Mouse (Mus musculus) left cerebral cortex, adult 2 months (tissue): ENCODE results near the gene Susd2. TPM values are rescaled to one million over a fixed set of nuclear protein-coding genes. Genes with fewer than 3 reads are reported as not detected.
A peak's percentile ranks its signal among the peaks of the same experiment; 100 is the strongest.

Experiments
- DNase-seq, 2 experiments: peaks; one replicate each; pipeline ENCODE4 v3.0.0; 2021 to 2022; ENCODE audit warnings: low spot score in 2 of 2, mixed read lengths in 1 of 2; ENCODE audit errors: extremely low spot score in 1 of 2
- H3K27ac ChIP-seq: fragments of 200-600 bp; 2 replicates; pipeline ENCODE4 v1.8.1; 2022
- H3K4me3 ChIP-seq: fragments of 200-600 bp; 2 replicates; pipeline ENCODE4 v1.8.1; 2022
- CTCF ChIP-seq: fragments of 200-600 bp; IDR thresholded peaks from 2 replicates; pipeline ENCODE4 v1.8.1; 2022; ENCODE audit warnings: antibody characterized with exemption, mild to moderate bottlenecking, moderate library complexity
- intact Hi-C: fragments of 180-260 bp; cut with DNase I; formaldehyde crosslinking; loops from one replicate; pipeline ENCODE4 v1.15.1; 2025
- total RNA-seq, 2 experiments: library from RNA; stranded (reverse); gene quantifications; 2 replicates each; pipeline ENCODE4 v1.2.3; 2021

Gene Susd2
- total RNA-seq, 2 experiments from 2014 or later, result 8.4 to 8.9 TPM

DNA sequence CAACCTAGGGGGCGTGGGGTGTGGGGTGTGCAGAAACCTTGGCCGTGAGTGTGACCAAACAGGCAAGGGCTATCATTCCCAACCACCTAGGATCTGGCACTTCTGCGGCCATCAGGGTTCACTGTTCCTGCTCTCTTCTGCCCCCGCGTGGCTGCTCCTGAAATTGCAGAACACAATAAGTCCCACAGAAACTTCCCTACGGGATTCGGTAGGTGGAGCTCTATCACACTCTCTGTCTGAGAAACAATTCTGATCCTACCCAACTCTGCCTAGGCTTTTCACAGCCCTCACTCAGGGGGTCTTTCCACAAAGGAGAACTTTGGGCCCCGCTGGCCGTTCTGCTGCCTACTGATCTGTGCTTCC lies 8.1 kb downstream of the Susd2 start:
- Histone ChIP-seq H3K4me3 (no peak overlapping the region), H3K27ac (no peak overlapping the region)
- intact Hi-C loops, result loop anchor here (1.0 to 5.0 kb wide), 3 partner anchors 49 to 217 kb away; no protein-coding TSS in a partner anchor
- DNase-seq, result peak; percentile 83 to 86
- no peak; the same call in none of the 2 replicates for TF ChIP-seq CTCF

GRCm38 (mm10) chr10:75635019-75635692 lies 8.7 kb downstream of the Susd2 start:
- no peak for DNase-seq

GRCm38 (mm10) chr10:75634610-75635009 lies 9.2 kb downstream of the Susd2 start:
- no peak for TF ChIP-seq CTCF
- DNase-seq, result no peak
- intact Hi-C loops, result loop anchor here (1.0 to 5.0 kb wide), 3 partner anchors 48 to 218 kb away; no protein-coding TSS in a partner anchor

More at GRCm38 (mm10) chr10:75635019-75635692, 8.7 kb downstream of the Susd2 start:
- Histone ChIP-seq H3K4me3 (no peak overlapping the region), H3K27ac (no peak overlapping the region)
- TF ChIP-seq CTCF, result no peak
- intact Hi-C loops, result loop anchor here (1.0 to 5.0 kb wide), 3 partner anchors 49 to 218 kb away; no protein-coding TSS in a partner anchor

DNA sequence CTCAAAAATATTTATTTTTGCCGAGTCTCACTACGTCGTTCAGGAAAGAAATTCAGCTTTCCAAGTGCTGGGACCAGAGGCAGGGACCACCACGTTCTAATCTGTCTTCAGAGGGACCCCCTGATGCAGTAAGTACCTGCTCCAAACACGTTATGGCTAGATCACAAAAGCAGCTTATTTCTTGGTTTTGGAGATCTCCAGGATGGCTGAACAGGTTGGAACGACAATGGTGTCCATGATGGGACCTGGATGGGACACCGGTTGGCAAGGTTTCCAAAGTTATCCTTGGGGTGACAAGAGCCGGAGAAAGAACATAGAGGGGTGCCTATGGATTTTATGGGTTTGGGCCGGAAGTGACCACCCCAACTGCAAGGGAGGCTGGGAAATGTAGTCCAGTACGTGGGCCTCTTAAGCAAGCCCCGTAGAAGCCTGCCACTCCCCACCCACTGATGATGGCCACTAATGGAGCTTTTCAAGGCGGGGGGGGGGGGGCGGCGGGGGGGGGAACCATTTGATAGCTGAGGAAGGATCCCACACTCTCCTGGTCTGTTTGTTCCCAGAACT lies 10.2 kb downstream of the Susd2 start:
- no peak for DNase-seq
- H3K4me3 ChIP-seq, result no peak overlapping the region
- intact Hi-C loops, result loop anchor here (2.0 kb wide), 1 partner anchor 219 kb away; no protein-coding TSS in a partner anchor
- no peak for TF ChIP-seq CTCF
- no peak overlapping the region for H3K27ac ChIP-seq

More at GRCm38 (mm10) chr10:75634610-75635009, 9.2 kb downstream of the Susd2 start:
- Histone ChIP-seq H3K27ac (no peak overlapping the region), H3K4me3 (no peak overlapping the region)

GRCm38 (mm10) chr10:75633048-75633447 lies 10.8 kb downstream of the Susd2 start:
- no peak overlapping the region; the same call in 1 of the 2 replicates for H3K27ac ChIP-seq
- DNase-seq, result peak in 1 of 2 experiments; percentile 9
- intact Hi-C loops, result no loop called here
- TF ChIP-seq CTCF, result no peak
- H3K4me3 ChIP-seq, result no peak overlapping the region

GRCm38 (mm10) chr10:75632633-75633032 lies 11.2 kb downstream of the Susd2 start:
- Histone ChIP-seq H3K4me3 (no peak overlapping the region), H3K27ac (no peak overlapping the region; the same call in none of the 2 replicates)
- TF ChIP-seq CTCF, result no peak
- DNase-seq, result peak in 1 of 2 experiments; percentile 26
- intact Hi-C loops, result no loop called here

GRCm38 (mm10) chr10:75627490-75627889 lies 16.3 kb downstream of the Susd2 start:
- no peak overlapping the region for H3K27ac ChIP-seq
- H3K4me3 ChIP-seq, result no peak overlapping the region
- intact Hi-C loops, result no loop called here
- no peak for TF ChIP-seq CTCF
- no peak for DNase-seq

GRCm38 (mm10) chr10:75626991-75627390 lies 16.8 kb downstream of the Susd2 start:
- intact Hi-C loops, result no loop called here
- H3K4me3 ChIP-seq, result no peak overlapping the region
- no peak for TF ChIP-seq CTCF
- no peak overlapping the region for H3K27ac ChIP-seq
- no peak for DNase-seq

DNA sequence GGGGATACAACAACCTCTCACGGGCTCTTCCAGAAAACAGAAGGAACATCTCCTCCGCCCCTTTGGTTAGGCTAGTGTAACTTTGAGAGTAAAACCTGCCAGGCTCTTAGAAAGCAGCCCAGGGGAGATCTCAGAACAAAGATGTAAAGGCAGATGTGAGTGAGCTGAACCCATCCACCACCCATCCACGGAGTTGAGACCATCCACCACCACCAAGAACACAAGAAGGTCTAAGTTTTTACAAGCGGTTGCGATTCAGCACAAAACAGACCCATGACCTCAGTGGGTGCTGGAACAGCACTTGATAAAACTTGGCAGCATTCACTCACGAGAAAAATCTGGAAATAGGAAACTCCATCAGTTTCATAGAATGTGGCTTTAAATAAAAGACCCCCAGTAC lies 17.9 kb downstream of the Susd2 start:
- Histone ChIP-seq H3K4me3 (no peak overlapping the region), H3K27ac (no peak overlapping the region)
- DNase-seq, result no peak
- intact Hi-C loops, result no loop called here
- TF ChIP-seq CTCF, result no peak

DNA sequence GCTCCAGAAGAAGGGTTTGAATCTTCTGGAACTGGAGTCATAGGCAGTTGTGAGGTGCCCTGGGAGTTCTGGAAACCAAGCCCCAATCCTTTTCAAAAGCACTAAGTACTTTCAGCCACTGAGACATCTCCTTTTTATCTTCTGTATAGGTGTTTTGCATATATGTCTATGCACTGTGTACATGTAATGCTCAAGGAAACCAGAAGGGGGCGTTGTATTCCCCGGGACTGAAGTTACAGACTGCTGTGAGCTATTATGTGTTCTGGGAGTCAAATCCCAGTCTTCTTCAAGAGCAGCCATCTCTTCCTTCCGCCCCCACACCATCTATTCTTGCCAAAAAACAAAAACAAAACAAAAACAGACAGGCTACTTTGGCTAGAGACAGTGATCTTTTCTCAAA lies 23.0 kb downstream of the Susd2 start:
- Histone ChIP-seq H3K4me3 (no peak overlapping the region), H3K27ac (no peak overlapping the region)
- intact Hi-C loops, result no loop called here
- peak; percentile 30 for TF ChIP-seq CTCF
- no peak for DNase-seq

GRCm38 (mm10) chr10:75616044-75616443 lies 27.8 kb downstream of the Susd2 start:
- TF ChIP-seq CTCF, result no peak
- Histone ChIP-seq H3K27ac (no peak overlapping the region), H3K4me3 (no peak overlapping the region)
- no peak for DNase-seq
- intact Hi-C loops, result no loop called here

- H3K27ac ChIP-seq, result no peak overlapping the region
- no peak for TF ChIP-seq CTCF
Measured at GRCm38 (mm10) chr10:75610486-75610885, 33.3 kb downstream of the Susd2 start.

More at GRCm38 (mm10) chr10:75610486-75610885, 33.3 kb downstream of the Susd2 start:
- no peak overlapping the region for H3K4me3 ChIP-seq
- no peak for DNase-seq
- intact Hi-C loops, result no loop called here
